Mouse (Mus musculus): ENCODE results near the gene Gm7714.
"Not testable (repeated sequence)": the region's sequence is repeated elsewhere in the genome, so short reads cannot be mapped to it uniquely, and the experiment has no call there.

Gm7714 gene

GRCm38 (mm10) chr5:88268619-88269018, at the start of gene Gm7714:
Gm7714 (plus strand) TSS chr5:88268919.
- no peak for DNase-seq (ENCODE audit: low spot score)

GRCm38 (mm10) chr5:88256475-88256874, 12.2 kb upstream of the Gm7714 start:
- DNase-seq (ENCODE audit: low spot score) = no peak

- not testable (repeated sequence) for DNase-seq (ENCODE audit: low spot score)
These were observed 42.6 kb downstream of the Gm7714 start for GRCm38 (mm10) chr5:88311307-88311706.

- no peak for DNase-seq (ENCODE audit: low spot score)
These were observed 48.3 kb downstream of the Gm7714 start, which contains the start of gene Prol1 for GRCm38 (mm10) chr5:88317012-88317411. Prol1 (plus strand) TSS chr5:88317312.
